Mouse (Mus musculus) midbrain, embryonic 16.5 days (tissue): Measurements from ENCODE around the gene Mok. TPM values are rescaled to one million over a fixed set of nuclear protein-coding genes. Genes with fewer than 3 reads are reported as not detected.
"Not testable (repeated sequence)": the region's sequence is repeated elsewhere in the genome, so short reads cannot be mapped to it uniquely, and the experiment has no call there.

Source experiments
- ATAC-seq: fragments of 200-750 bp; cut with Nextera tagmentation; 2 replicates; pipeline ENCODE4 v1.8.0; 2017; ENCODE audit warnings: moderate TSS enrichment
- H3K27ac ChIP-seq: fragments of 300-500 bp; sonication (generic); 2 replicates; pipeline ENCODE4 v1.5.1; 2014; ENCODE audit warnings: mild to moderate bottlenecking, low read length, mixed read lengths
- H3K27me3 ChIP-seq: fragments of 300-500 bp; sonication (generic); 2 replicates; pipeline ENCODE4 v1.6.1; 2014; ENCODE audit warnings: low read depth, low read length, mixed read lengths; ENCODE audit not compliant: control insufficient read depth, insufficient read depth
- H3K36me3 ChIP-seq: fragments of 300-500 bp; sonication (generic); 2 replicates; pipeline ENCODE4 v1.6.1; 2014; ENCODE audit warnings: mild to moderate bottlenecking, low read length, moderate library complexity, mixed read lengths; ENCODE audit not compliant: control insufficient read depth, insufficient read depth
- H3K4me1 ChIP-seq: fragments of 300-500 bp; sonication (generic); 2 replicates; pipeline ENCODE4 v1.6.1; 2014; ENCODE audit warnings: mild to moderate bottlenecking, low read length, mixed read lengths; ENCODE audit not compliant: control insufficient read depth, insufficient read depth
- H3K4me2 ChIP-seq: fragments of 300-500 bp; sonication (generic); 2 replicates; pipeline ENCODE4 v1.6.1; 2014; ENCODE audit warnings: mild to moderate bottlenecking, low read length, mixed read lengths
- H3K4me3 ChIP-seq: fragments of 300-500 bp; sonication (generic); 2 replicates; pipeline ENCODE4 v1.5.1; 2014; ENCODE audit warnings: low read depth, mild to moderate bottlenecking, low read length, moderate library complexity, mixed read lengths
- H3K9ac ChIP-seq: fragments of 300-500 bp; sonication (generic); 2 replicates; pipeline ENCODE4 v1.6.1; 2014; ENCODE audit warnings: low read depth, low read length, mixed read lengths
- H3K9me3 ChIP-seq: fragments of 300-500 bp; sonication (generic); replicated peaks from 2 replicates; pipeline ENCODE4 v1.6.1; 2014; ENCODE audit warnings: mild to moderate bottlenecking, low read length, mixed read lengths; ENCODE audit not compliant: control insufficient read depth, poor library complexity, severe bottlenecking
- WGBS: fragments of 180-500 bp; shearing (Covaris S2); extraction: QIAGEN DNeasy Blood & Tissue Kit; methylation state at CpG from one replicate; pipeline ENCODE4 v1.1.7; 2014; 5-methylcytosine and 5-hydroxymethylcytosine counted together
- polyA plus RNA-seq: library from polyadenylated mRNA; unstranded; fragments of >200 nt; fragmentation: Nextera tagmentation; extraction: Ambion mirVana; gene quantifications from 2 replicates; pipeline ENCODE4 v1.2.1, GENCODE M21; 2015

The Mok gene
- polyA plus RNA-seq, 1 experiment from 2014 or later: 17.9 TPM

DNA sequence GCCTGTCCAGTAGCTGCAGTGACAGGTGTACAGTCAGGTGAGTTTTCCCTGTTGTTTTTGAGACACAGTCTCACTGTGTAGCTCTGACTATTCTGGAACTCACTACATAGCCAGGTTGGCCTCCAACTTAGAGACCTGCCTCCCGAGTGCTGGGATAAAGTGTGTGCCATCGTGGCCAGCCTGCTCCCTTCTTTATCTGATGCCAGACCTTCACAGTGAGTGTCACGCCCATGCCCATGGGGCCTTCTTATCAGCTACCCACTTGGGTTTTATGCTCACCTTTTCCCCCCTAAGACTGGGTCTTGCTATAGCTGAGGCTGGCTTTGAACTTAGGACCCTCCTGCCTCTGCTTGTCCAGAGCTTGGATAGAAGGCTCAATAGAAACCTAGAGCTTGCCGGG lies 29.4 kb upstream of the Mok start:
- H3K4me2 ChIP-seq: no peak overlapping the region
- no peak overlapping the region for H3K9ac ChIP-seq
- no peak overlapping the region for H3K27ac ChIP-seq
- H3K4me1 ChIP-seq: no peaks in the 10 kb centered on the region
- WGBS: 87% methylated on average over 4 of the region's 4 CpGs
- no peaks in the 10 kb centered on the region for H3K9me3 ChIP-seq
- no peaks in the 10 kb centered on the region for H3K27me3 ChIP-seq
- no peak for ATAC-seq
- H3K36me3 ChIP-seq: peaks cover 25% of the 10 kb centered on the region
- H3K4me3 ChIP-seq: no peak overlapping the region

GRCm38 (mm10) chr12:110865989-110866388 lies 25.2 kb upstream of the Mok start:
- no peak overlapping the region for H3K27ac ChIP-seq

GRCm38 (mm10) chr12:110865571-110865970 lies 24.8 kb upstream of the Mok start:
- no peak overlapping the region for H3K4me2 ChIP-seq
- 31% methylated on average over 6 of the region's 6 CpGs for WGBS
- no peak overlapping the region for H3K9ac ChIP-seq
- no peaks in the 10 kb centered on the region for H3K27me3 ChIP-seq
- peaks cover 16% of the 10 kb centered on the region for H3K36me3 ChIP-seq
- no peak overlapping the region for H3K27ac ChIP-seq
- peaks cover 2% of the 10 kb centered on the region; the same call in 1 of the 2 replicates for H3K4me1 ChIP-seq
- no peak for ATAC-seq
- no peaks in the 10 kb centered on the region for H3K9me3 ChIP-seq
- no peak overlapping the region for H3K4me3 ChIP-seq

More at GRCm38 (mm10) chr12:110865989-110866388, 25.2 kb upstream of the Mok start:
- Histone ChIP-seq H3K9ac (no peak overlapping the region), H3K27me3 (no peaks in the 10 kb centered on the region), H3K4me2 (no peak overlapping the region), H3K4me1 (no peaks in the 10 kb centered on the region; the same call in 1 of the 2 replicates), H3K4me3 (no peak overlapping the region), H3K9me3 (no peaks in the 10 kb centered on the region), H3K36me3 (peaks cover 16% of the 10 kb centered on the region)
- no peak for ATAC-seq
- 67% methylated on average over 10 of the region's 10 CpGs for whole genome bisulfite sequencing

GRCm38 (mm10) chr12:110864008-110864407 lies 23.3 kb upstream of the Mok start:
- WGBS: 96% methylated on average over 6 of the region's 6 CpGs
- Histone ChIP-seq H3K27ac (no peak overlapping the region), H3K9ac (no peak overlapping the region), H3K9me3 (no peaks in the 10 kb centered on the region), H3K4me1 (peaks cover 2% of the 10 kb centered on the region; the same call in 1 of the 2 replicates), H3K4me2 (no peak overlapping the region), H3K4me3 (no peak overlapping the region), H3K36me3 (peaks cover 16% of the 10 kb centered on the region), H3K27me3 (no peaks in the 10 kb centered on the region)
- no peak for ATAC-seq

DNA sequence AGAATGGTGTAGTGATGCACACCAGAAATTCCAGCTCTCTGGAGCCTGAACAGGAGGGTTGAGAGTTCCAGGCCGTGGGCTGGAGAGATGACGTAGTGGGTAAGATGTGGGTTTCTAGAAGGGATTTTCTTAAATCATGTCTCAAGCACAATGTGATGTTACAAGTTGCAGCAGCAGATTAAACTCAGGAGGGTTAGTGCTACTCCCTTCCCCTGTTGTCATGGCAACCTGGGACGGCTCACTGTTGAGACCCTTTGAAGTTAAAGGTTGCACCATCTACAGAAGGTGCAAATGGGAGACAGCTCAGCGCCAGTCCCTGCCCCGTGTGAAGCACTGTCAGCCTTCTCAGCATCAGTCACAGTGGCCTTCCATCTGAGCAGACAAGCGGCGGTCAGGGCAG lies 20.5 kb upstream of the Mok start:
- no peaks in the 10 kb centered on the region for H3K9me3 ChIP-seq
- H3K4me1 ChIP-seq: peaks cover 2% of the 10 kb centered on the region; the same call in 1 of the 2 replicates
- peak overlapping the region; percentile 30; the same call in 1 of the 2 replicates for H3K27ac ChIP-seq
- WGBS: 34% methylated on average over 7 of the region's 7 CpGs
- peaks cover 5% of the 10 kb centered on the region for H3K36me3 ChIP-seq
- ATAC-seq: peak; percentile 51; the same call in 1 of the 2 replicates
- no peak overlapping the region for H3K9ac ChIP-seq
- H3K4me2 ChIP-seq: no peak overlapping the region
- no peak overlapping the region for H3K4me3 ChIP-seq
- H3K27me3 ChIP-seq: no peaks in the 10 kb centered on the region

DNA sequence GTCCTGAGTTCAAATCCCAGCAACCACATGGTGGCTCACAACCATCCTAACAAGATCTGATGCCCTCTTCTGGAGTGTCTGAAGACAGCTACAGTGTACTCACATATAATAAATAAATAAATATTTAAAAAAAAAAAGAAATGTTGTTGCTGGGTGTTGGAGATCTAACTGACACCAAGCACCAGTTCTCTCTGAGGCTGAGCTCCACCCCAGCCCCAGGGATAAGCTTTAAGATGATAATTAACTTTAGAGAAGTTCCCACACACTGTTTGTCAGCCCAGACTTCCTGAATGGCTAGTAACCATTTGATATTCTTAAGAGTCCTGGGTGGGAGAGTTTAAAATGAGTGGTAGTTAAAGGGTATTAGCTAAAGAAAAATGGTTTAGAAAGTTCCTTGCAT lies 19.6 kb upstream of the Mok start:
- Histone ChIP-seq H3K27me3 (no peaks in the 10 kb centered on the region), H3K4me2 (no peak overlapping the region), H3K9ac (no peak overlapping the region), H3K36me3 (peaks cover 10% of the 10 kb centered on the region), H3K27ac (no peak overlapping the region), H3K4me3 (no peak overlapping the region), H3K4me1 (peaks cover 2% of the 10 kb centered on the region; the same call in 1 of the 2 replicates), H3K9me3 (no peaks in the 10 kb centered on the region)
- no peak for ATAC-seq

DNA sequence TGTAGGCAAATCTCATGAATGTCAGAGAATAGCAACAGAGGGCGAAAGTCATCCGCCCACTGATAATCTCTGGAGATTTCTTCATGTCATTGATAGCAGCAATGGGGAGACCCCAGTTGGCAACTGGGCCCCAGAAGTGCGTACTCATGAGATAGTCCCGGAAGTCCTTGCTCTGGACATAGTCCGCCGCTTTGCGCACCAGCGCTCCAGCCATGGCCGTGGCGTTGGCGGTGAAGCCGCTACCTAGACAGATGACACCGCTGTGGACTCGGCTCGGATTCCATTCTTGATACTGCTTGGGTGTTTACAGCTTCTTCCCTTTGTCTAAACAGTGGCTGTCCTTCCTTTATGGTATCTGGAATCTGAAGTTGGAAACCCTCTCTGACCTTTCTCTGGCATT lies 17.9 kb upstream of the Mok start:
- not testable (repeated sequence) for H3K4me3 ChIP-seq, H3K36me3 ChIP-seq, H3K9me3 ChIP-seq, H3K4me2 ChIP-seq, H3K27ac ChIP-seq, H3K27me3 ChIP-seq, H3K4me1 ChIP-seq, ATAC-seq, H3K9ac ChIP-seq
- WGBS: 96% methylated on average over 15 of the region's 15 CpGs

DNA sequence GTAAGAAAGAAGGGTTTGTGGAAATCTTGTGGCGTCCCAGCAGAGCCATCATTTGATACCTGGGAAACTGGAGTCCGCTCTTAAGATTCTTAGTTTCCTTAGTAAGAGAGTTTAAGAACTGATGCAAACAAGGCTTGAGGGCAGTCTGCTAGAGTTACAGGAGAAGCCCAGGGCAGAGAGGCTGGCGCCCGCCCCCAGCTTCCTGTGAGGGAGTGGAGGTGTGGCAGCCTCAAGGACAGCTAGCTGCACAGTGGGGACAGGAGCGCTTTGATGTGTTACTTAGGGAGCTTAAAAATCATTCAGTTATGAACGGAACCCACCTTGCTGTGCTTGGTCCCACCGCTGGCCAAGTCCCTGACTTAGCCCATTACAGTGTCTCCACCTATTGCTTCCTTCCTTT lies 16.5 kb upstream of the Mok start:
- Histone ChIP-seq H3K27me3 (no peaks in the 10 kb centered on the region), H3K4me1 (peaks cover 2% of the 10 kb centered on the region; the same call in 1 of the 2 replicates), H3K9ac (no peak overlapping the region), H3K9me3 (no peaks in the 10 kb centered on the region), H3K36me3 (peaks cover 5% of the 10 kb centered on the region; the same call in 1 of the 2 replicates), H3K27ac (no peak overlapping the region), H3K4me2 (no peak overlapping the region), H3K4me3 (no peak overlapping the region)
- no peak for ATAC-seq
- 91% methylated on average over 7 of the region's 7 CpGs for WGBS

DNA sequence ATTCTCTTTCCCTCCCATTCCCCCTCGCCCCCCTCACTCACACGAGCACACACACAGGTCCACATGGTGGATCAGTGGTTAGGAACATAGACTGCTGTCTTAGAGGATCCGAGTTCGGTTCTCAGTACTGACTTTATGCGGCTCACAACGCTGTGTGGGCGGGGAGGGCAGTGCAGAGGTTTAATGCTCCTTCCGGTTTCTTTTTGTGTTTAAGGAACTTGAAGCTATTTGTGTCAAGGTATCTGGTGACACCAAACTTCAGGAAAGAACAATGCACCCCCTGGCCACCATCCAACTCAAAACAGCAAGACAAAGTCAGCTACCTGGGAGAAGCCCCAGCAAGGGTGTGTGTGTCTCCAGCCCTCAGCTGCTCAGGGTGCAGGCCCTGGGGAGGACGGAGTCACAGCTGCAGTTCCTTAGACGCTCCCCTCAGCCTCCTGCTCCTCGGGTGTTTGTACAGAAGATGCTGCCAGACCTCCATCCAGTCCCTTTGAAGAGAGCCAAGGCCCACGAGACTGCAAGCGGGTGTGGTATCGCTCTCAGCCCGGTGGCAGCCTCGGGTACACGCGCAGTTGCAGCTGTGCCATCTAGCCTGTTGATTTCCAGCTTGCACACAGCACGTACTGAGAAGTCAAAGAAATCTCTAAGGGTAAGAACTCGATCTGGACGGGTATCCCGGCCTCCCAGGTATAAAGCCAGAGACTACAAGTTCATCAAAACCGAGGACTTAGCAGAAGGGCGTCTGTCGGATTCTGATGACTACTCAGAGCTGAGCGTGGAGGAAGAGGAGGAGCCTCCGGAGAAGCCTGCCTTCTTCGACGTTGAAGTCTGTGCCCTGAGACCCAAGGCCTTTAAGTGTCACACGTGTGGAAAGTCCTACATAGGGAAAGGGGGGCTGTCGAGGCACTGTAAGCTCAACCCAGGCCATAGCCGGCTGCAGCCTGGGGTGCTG lies 14.3 kb upstream of the Mok start:
- WGBS: 89% methylated on average over 32 of the region's 32 CpGs
- H3K27me3 ChIP-seq: no peaks in the 10 kb centered on the region
- H3K27ac ChIP-seq: no peak overlapping the region
- H3K9ac ChIP-seq: no peak overlapping the region
- H3K4me2 ChIP-seq: no peak overlapping the region
- peaks cover 8% of the 10 kb centered on the region; the same call in 1 of the 2 replicates for H3K4me1 ChIP-seq
- peaks cover 5% of the 10 kb centered on the region; the same call in 1 of the 2 replicates for H3K36me3 ChIP-seq
- no peak for ATAC-seq
- H3K9me3 ChIP-seq: no peaks in the 10 kb centered on the region
- H3K4me3 ChIP-seq: no peak overlapping the region
